Mouse (Mus musculus): ENCODE results near the gene Tmed8. TPM values are rescaled to one million over a fixed set of nuclear protein-coding genes. Genes with fewer than 3 reads are reported as not detected.

Gene Tmed8
- polyA plus RNA-seq, 1 experiment from 2014 or later = 2.2 TPM

- Histone ChIP-seq H3K27me3 (no peaks in the 10 kb centered on the region), H3K4me1 (peaks cover 9% of the 10 kb centered on the region; the same call in 1 of the 2 replicates), H3K9me3 (replicated peaks) (no peaks in the 10 kb centered on the region), H3K36me3 (no peaks in the 10 kb centered on the region), H3K9ac (no peak overlapping the region), H3K4me3 (replicated peaks) (no peak overlapping the region), H3K27ac (no peak overlapping the region), H3K4me2 (no peak overlapping the region)
- no peak for ATAC-seq (replicated peaks; ENCODE audit: low FRiP score)
- 70% methylated on average over 5 of the region's 5 CpGs for WGBS
These were observed 1.4 kb upstream of the Tmed8 start for GRCm38 (mm10) chr12:87201694-87202093.

GRCm38 (mm10) chr12:87199206-87199972, 865 bp downstream of the Tmed8 start, which contains the start of gene Samd15:
Gene Samd15 (plus strand): TSS chr12:87199723.
- H3K9me3 ChIP-seq (replicated peaks) = no peaks in the 10 kb centered on the region
- WGBS = under 1% methylated on average over 38 of the region's 38 CpGs
- peak within 1 kb of the TSS; percentile 83 for H3K4me3 ChIP-seq (replicated peaks)
- H3K4me1 ChIP-seq = peaks cover 9% of the 10 kb centered on the region; the same call in 1 of the 2 replicates
- H3K27ac ChIP-seq = peak within 1 kb of the TSS; percentile 75
- no peaks in the 10 kb centered on the region for H3K27me3 ChIP-seq
- peak; percentile 57; the same call in 1 of the 2 replicates for ATAC-seq (replicated peaks; ENCODE audit: low FRiP score)
- H3K9ac ChIP-seq = peak within 1 kb of the TSS; percentile 87
- no peaks in the 10 kb centered on the region for H3K36me3 ChIP-seq
- peak within 1 kb of the TSS; percentile 92 for H3K4me2 ChIP-seq

GRCm38 (mm10) chr12:87198792-87199191, 1.5 kb downstream of the Tmed8 start:
- peak overlapping the region; percentile 83 for H3K4me3 ChIP-seq (replicated peaks)
- H3K36me3 ChIP-seq = no peaks in the 10 kb centered on the region
- 57% methylated on average over 6 of the region's 6 CpGs for WGBS

GRCm38 (mm10) chr12:87196310-87196709, 3.9 kb downstream of the Tmed8 start:
- no peaks in the 10 kb centered on the region for H3K27me3 ChIP-seq
- no peaks in the 10 kb centered on the region for H3K36me3 ChIP-seq
- peaks cover 9% of the 10 kb centered on the region; the same call in 1 of the 2 replicates for H3K4me1 ChIP-seq
- H3K4me3 ChIP-seq (replicated peaks) = no peak overlapping the region
- H3K27ac ChIP-seq = no peak overlapping the region
- H3K4me2 ChIP-seq = no peak overlapping the region
- no peak for ATAC-seq (replicated peaks; ENCODE audit: low FRiP score)
- no peaks in the 10 kb centered on the region for H3K9me3 ChIP-seq (replicated peaks)
- H3K9ac ChIP-seq = no peak overlapping the region

More at GRCm38 (mm10) chr12:87198792-87199191, 1.5 kb downstream of the Tmed8 start:
- Histone ChIP-seq H3K4me2 (peak overlapping the region; percentile 92), H3K4me1 (peaks cover 9% of the 10 kb centered on the region; the same call in 1 of the 2 replicates), H3K9ac (peak overlapping the region; percentile 87; the same call in 1 of the 2 replicates), H3K27ac (no peak overlapping the region), H3K27me3 (no peaks in the 10 kb centered on the region), H3K9me3 (replicated peaks) (no peaks in the 10 kb centered on the region)
- no peak for ATAC-seq (replicated peaks; ENCODE audit: low FRiP score)

- Histone ChIP-seq H3K27me3 (no peaks in the 10 kb centered on the region), H3K27ac (no peak overlapping the region), H3K9ac (no peak overlapping the region), H3K4me1 (peaks cover 7% of the 10 kb centered on the region; the same call in 1 of the 2 replicates), H3K4me2 (no peak overlapping the region), H3K4me3 (replicated peaks) (no peak overlapping the region), H3K36me3 (no peaks in the 10 kb centered on the region), H3K9me3 (replicated peaks) (no peaks in the 10 kb centered on the region)
- WGBS = 87% methylated on average over 1 of the region's 1 CpGs
- ATAC-seq (replicated peaks; ENCODE audit: low FRiP score) = no peak
These were observed 5.2 kb downstream of the Tmed8 start for GRCm38 (mm10) chr12:87195069-87195468.

- Histone ChIP-seq H3K27me3 (no peaks in the 10 kb centered on the region), H3K36me3 (no peaks in the 10 kb centered on the region), H3K4me1 (no peaks in the 10 kb centered on the region), H3K4me2 (no peak overlapping the region), H3K9me3 (replicated peaks) (no peaks in the 10 kb centered on the region), H3K4me3 (replicated peaks) (no peak overlapping the region), H3K27ac (no peak overlapping the region), H3K9ac (no peak overlapping the region)
- 84% methylated on average over 3 of the region's 3 CpGs for WGBS
- ATAC-seq (replicated peaks; ENCODE audit: low FRiP score) = no peak
These were observed 7.2 kb downstream of the Tmed8 start for GRCm38 (mm10) chr12:87193008-87193407.

GRCm38 (mm10) chr12:87177631-87178030, 22.6 kb downstream of the Tmed8 start:
- no peak for ATAC-seq (replicated peaks; ENCODE audit: low FRiP score)
- 93% methylated on average over 4 of the region's 4 CpGs for WGBS

GRCm38 (mm10) chr12:87175194-87175946, 24.9 kb downstream of the Tmed8 start:
- Histone ChIP-seq H3K4me1 (no peaks in the 10 kb centered on the region), H3K27me3 (no peaks in the 10 kb centered on the region), H3K9ac (no peak overlapping the region), H3K4me2 (no peak overlapping the region), H3K9me3 (replicated peaks) (no peaks in the 10 kb centered on the region), H3K4me3 (replicated peaks) (no peak overlapping the region), H3K36me3 (peaks cover 19% of the 10 kb centered on the region; the same call in 1 of the 2 replicates), H3K27ac (no peak overlapping the region)
- WGBS = 67% methylated on average over 4 of the region's 4 CpGs
- ATAC-seq (replicated peaks; ENCODE audit: low FRiP score) = no peak

More at GRCm38 (mm10) chr12:87177631-87178030, 22.6 kb downstream of the Tmed8 start:
- H3K36me3 ChIP-seq = 0 out of 2 replicates have a peak, but pooled peaks cover 9% of the 10 kb centered on the region
- H3K9me3 ChIP-seq (replicated peaks) = no peaks in the 10 kb centered on the region
- H3K4me1 ChIP-seq = no peaks in the 10 kb centered on the region
- no peak overlapping the region for H3K27ac ChIP-seq
- H3K4me3 ChIP-seq (replicated peaks) = no peak overlapping the region
- H3K27me3 ChIP-seq = no peaks in the 10 kb centered on the region
- H3K4me2 ChIP-seq = no peak overlapping the region
- H3K9ac ChIP-seq = no peak overlapping the region

- Histone ChIP-seq H3K27ac (no peak overlapping the region), H3K9ac (no peak overlapping the region), H3K27me3 (no peaks in the 10 kb centered on the region), H3K4me3 (replicated peaks) (no peak overlapping the region), H3K9me3 (replicated peaks) (no peaks in the 10 kb centered on the region), H3K36me3 (peaks cover 21% of the 10 kb centered on the region), H3K4me1 (peaks cover 7% of the 10 kb centered on the region; the same call in 1 of the 2 replicates), H3K4me2 (no peak overlapping the region)
- 93% methylated on average over 5 of the region's 5 CpGs for WGBS
- ATAC-seq (replicated peaks; ENCODE audit: low FRiP score) = no peak
These were observed 39.4 kb downstream of the Tmed8 start for GRCm38 (mm10) chr12:87160815-87161214.

- WGBS = 70% methylated on average over 1 of the region's 1 CpGs
- ATAC-seq (replicated peaks; ENCODE audit: low FRiP score) = no peak
- Histone ChIP-seq H3K4me2 (no peak overlapping the region), H3K9me3 (replicated peaks) (no peaks in the 10 kb centered on the region), H3K4me3 (replicated peaks) (no peak overlapping the region), H3K27me3 (no peaks in the 10 kb centered on the region), H3K9ac (no peak overlapping the region), H3K36me3 (peaks cover 26% of the 10 kb centered on the region), H3K4me1 (peaks cover 7% of the 10 kb centered on the region; the same call in 1 of the 2 replicates), H3K27ac (no peak overlapping the region)
These were observed 39.9 kb downstream of the Tmed8 start for GRCm38 (mm10) chr12:87160310-87160709.

GRCm38 (mm10) chr12:87158099-87158498, 42.2 kb downstream of the Tmed8 start:
- no peaks in the 10 kb centered on the region for H3K27me3 ChIP-seq
- WGBS = 58% methylated on average over 7 of the region's 7 CpGs
- no peak overlapping the region for H3K27ac ChIP-seq
- ATAC-seq (replicated peaks; ENCODE audit: low FRiP score) = no peak
- H3K4me1 ChIP-seq = peaks cover 7% of the 10 kb centered on the region; the same call in 1 of the 2 replicates
- H3K9me3 ChIP-seq (replicated peaks) = no peaks in the 10 kb centered on the region
- no peak overlapping the region for H3K4me3 ChIP-seq (replicated peaks)
- H3K36me3 ChIP-seq = peaks cover 35% of the 10 kb centered on the region
- H3K4me2 ChIP-seq = 0 out of 2 replicates have a peak overlapping the region, but pooled peaks have one; percentile 1
- no peak overlapping the region for H3K9ac ChIP-seq

GRCm38 (mm10) chr12:87157361-87157760, 42.9 kb downstream of the Tmed8 start:
- Histone ChIP-seq H3K9ac (no peak overlapping the region), H3K27ac (peak overlapping the region; percentile 45; the same call in 1 of the 2 replicates), H3K9me3 (replicated peaks) (peaks cover 2% of the 10 kb centered on the region; the same call in 1 of the 2 replicates), H3K4me2 (0 out of 2 replicates have a peak overlapping the region, but pooled peaks have one; percentile 1), H3K36me3 (peaks cover 28% of the 10 kb centered on the region), H3K4me3 (replicated peaks) (no peak overlapping the region), H3K4me1 (peaks cover 7% of the 10 kb centered on the region; the same call in 1 of the 2 replicates), H3K27me3 (no peaks in the 10 kb centered on the region)
- peak; percentile 85 for ATAC-seq (replicated peaks; ENCODE audit: low FRiP score)
- WGBS = 46% methylated on average over 4 of the region's 4 CpGs

All from kidney, embryonic 15.5 days (tissue).